Mouse (Mus musculus) intestine, embryonic 15.5 days (tissue): Measurements from ENCODE around the gene Etv5. TPM values are rescaled to one million over a fixed set of nuclear protein-coding genes. Genes with fewer than 3 reads are reported as not detected.
A peak's percentile ranks its signal among the peaks of the same experiment; 100 is the strongest.

Experiments used
- ATAC-seq: fragments of 200-750 bp; cut with Nextera tagmentation; 2 replicates; pipeline ENCODE4 v1.8.0; 2017; ENCODE audit warnings: moderate TSS enrichment, moderate library complexity
- H3K27ac ChIP-seq: fragments of 300-500 bp; sonication (generic); 2 replicates; pipeline ENCODE4 v1.5.1; 2015; ENCODE audit warnings: mild to moderate bottlenecking, inconsistent platforms
- H3K27me3 ChIP-seq: fragments of 300-500 bp; sonication (generic); replicated peaks from 2 replicates; pipeline ENCODE4 v1.6.1; 2015; ENCODE audit warnings: inconsistent platforms
- H3K36me3 ChIP-seq: fragments of 300-500 bp; sonication (generic); 2 replicates; pipeline ENCODE4 v1.6.1; 2015; ENCODE audit warnings: inconsistent platforms
- H3K4me1 ChIP-seq: fragments of 300-500 bp; sonication (generic); replicated peaks from 2 replicates; pipeline ENCODE4 v1.6.1; 2015; ENCODE audit warnings: inconsistent platforms
- H3K4me2 ChIP-seq: fragments of 300-500 bp; sonication (generic); replicated peaks from 2 replicates; pipeline ENCODE4 v1.6.1; 2015; ENCODE audit warnings: mild to moderate bottlenecking, inconsistent platforms
- H3K4me3 ChIP-seq: fragments of 300-500 bp; sonication (generic); replicated peaks from 2 replicates; pipeline ENCODE4 v1.5.1; 2015; ENCODE audit warnings: inconsistent platforms
- H3K9ac ChIP-seq: fragments of 300-500 bp; sonication (generic); 2 replicates; pipeline ENCODE4 v1.6.1; 2015; ENCODE audit warnings: inconsistent platforms
- H3K9me3 ChIP-seq: fragments of 300-500 bp; sonication (generic); 2 replicates; pipeline ENCODE4 v1.6.1; 2016; ENCODE audit warnings: inconsistent platforms
- WGBS: fragments of 180-500 bp; shearing (Covaris S2); methylation state at CpG from one replicate; pipeline ENCODE4 v1.1.7; 2015; 5-methylcytosine and 5-hydroxymethylcytosine counted together
- polyA plus RNA-seq: library from polyadenylated mRNA; unstranded; fragments of >200 nt; fragmentation: Nextera tagmentation; extraction: Ambion mirVana; gene quantifications from 2 replicates; pipeline ENCODE4 v1.2.1, GENCODE M21; 2015

Gene Etv5
- 11.2 and 11.4 TPM in 2 replicates for polyA plus RNA-seq

DNA sequence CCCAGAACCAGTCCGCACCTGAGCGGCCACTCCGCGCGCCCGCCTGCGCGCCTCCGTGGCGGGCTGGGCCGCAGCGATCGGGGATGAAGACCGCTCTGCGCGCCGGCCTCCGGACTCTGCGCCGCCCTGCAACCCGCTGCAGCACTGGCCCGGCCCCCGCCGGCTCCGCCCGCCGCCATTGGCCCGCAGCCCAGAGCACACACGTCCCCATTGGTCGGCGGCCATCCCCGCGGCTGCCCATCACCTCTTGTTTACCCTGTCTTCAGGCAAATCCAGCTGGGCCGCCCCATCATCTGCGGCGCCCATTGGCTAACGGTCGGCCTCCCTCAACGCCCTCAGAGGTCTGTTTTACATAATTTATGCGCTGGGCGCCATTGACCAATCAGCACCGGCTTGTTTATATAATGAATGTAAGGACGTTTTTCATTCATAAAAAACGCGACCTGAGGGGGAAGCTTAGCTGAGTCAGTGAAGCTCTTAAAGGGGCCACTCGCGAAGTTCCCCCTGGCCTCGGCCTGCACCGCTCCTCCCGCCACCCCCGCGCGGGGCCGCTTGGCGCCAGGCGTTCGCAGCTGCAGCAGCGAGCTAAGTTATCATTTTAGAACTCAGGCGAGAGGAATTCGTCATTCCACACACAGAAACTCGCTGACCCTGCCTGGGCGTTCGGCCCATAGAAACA is at the start of gene Etv5:
Gene Etv5 (minus strand): TSS at position 221 of the 679 bp plus-strand sequence.
- Histone ChIP-seq H3K4me1 (peaks cover 13% of the 10 kb centered on the region), H3K27me3 (no peaks in the 10 kb centered on the region), H3K4me2 (peak within 1 kb of the TSS; percentile 94), H3K36me3 (no peaks in the 10 kb centered on the region), H3K27ac (peak within 1 kb of the TSS; percentile 75), H3K4me3 (peak within 1 kb of the TSS; percentile 85), H3K9ac (peak within 1 kb of the TSS; percentile 68), H3K9me3 (no peaks in the 10 kb centered on the region)
- ATAC-seq, result peak; percentile 99
- under 1% methylated on average over 51 of the region's 63 CpGs for WGBS

DNA sequence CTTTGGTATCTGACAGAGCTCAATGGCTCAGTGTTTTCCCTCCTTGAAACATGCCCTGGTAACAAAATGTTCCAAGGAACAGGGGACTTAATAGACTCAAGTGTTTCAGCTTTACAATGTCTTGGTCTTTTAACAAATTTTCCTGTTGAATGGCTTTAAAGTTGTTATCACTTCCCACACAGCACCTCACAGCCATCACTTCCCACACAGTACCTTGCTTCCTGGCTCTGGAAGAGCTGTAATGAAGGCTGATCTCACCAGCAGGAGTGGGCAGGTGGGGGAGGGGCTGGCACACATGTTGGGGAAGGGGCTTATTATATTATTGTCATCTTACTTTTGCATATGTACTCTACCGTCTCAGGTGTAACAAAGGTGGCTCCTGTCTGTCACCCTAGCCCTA is 44.4 kb upstream of the Etv5 start:
- ATAC-seq, result no peak
- H3K36me3 ChIP-seq, result no peaks in the 10 kb centered on the region
- WGBS, result 77% methylated on average over 1 of the region's 1 CpGs
- H3K9ac ChIP-seq, result no peak overlapping the region
- H3K4me1 ChIP-seq, result no peaks in the 10 kb centered on the region
- H3K9me3 ChIP-seq, result no peaks in the 10 kb centered on the region
- H3K4me3 ChIP-seq, result no peak overlapping the region
- no peak overlapping the region for H3K4me2 ChIP-seq
- H3K27me3 ChIP-seq, result no peaks in the 10 kb centered on the region
- H3K27ac ChIP-seq, result no peak overlapping the region

GRCm38 (mm10) chr16:22479322-22479721 is 39.8 kb upstream of the Etv5 start:
- Histone ChIP-seq H3K9me3 (no peaks in the 10 kb centered on the region), H3K4me1 (no peaks in the 10 kb centered on the region), H3K9ac (no peak overlapping the region), H3K36me3 (no peaks in the 10 kb centered on the region), H3K27ac (no peak overlapping the region), H3K27me3 (no peaks in the 10 kb centered on the region), H3K4me2 (no peak overlapping the region), H3K4me3 (no peak overlapping the region)
- WGBS, result 92% methylated on average over 8 of the region's 8 CpGs
- no peak for ATAC-seq

- WGBS, result 73% methylated on average over 2 of the region's 2 CpGs
- ATAC-seq, result no peak
These were observed 32.2 kb upstream of the Etv5 start for GRCm38 (mm10) chr16:22471728-22472127.

DNA sequence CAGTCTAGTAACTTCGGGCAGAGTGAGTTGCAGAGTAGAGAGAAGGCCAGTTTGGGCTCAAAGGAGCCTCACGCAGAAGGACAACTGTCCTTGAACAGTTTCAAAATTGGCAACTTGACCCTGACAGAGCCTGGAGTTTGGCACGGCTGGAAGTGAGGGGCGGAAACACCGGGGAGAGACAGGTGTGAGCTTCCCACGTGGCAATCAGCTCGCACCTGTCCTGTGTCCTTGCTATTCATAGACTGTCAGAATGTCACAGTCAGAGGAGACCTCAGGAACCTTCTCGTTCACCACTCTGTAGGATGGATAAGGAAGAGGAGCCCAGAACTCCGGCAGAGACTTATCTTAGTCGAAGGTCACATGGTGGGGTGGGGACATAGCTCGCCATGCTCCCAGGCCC is 29.9 kb upstream of the Etv5 start:
- ATAC-seq, result peak; percentile 51
- no peak overlapping the region for H3K4me2 ChIP-seq
- H3K27ac ChIP-seq, result no peak overlapping the region
- H3K36me3 ChIP-seq, result no peaks in the 10 kb centered on the region
- H3K4me3 ChIP-seq, result no peak overlapping the region
- H3K4me1 ChIP-seq, result no peaks in the 10 kb centered on the region
- WGBS, result 75% methylated on average over 11 of the region's 11 CpGs
- no peaks in the 10 kb centered on the region for H3K9me3 ChIP-seq
- no peak overlapping the region for H3K9ac ChIP-seq
- H3K27me3 ChIP-seq, result no peaks in the 10 kb centered on the region

More at GRCm38 (mm10) chr16:22471728-22472127, 32.2 kb upstream of the Etv5 start:
- H3K4me2 ChIP-seq, result no peak overlapping the region
- no peaks in the 10 kb centered on the region for H3K36me3 ChIP-seq
- H3K27me3 ChIP-seq, result no peaks in the 10 kb centered on the region
- H3K4me1 ChIP-seq, result no peaks in the 10 kb centered on the region
- no peak overlapping the region for H3K4me3 ChIP-seq
- H3K9me3 ChIP-seq, result no peaks in the 10 kb centered on the region
- H3K9ac ChIP-seq, result no peak overlapping the region
- no peak overlapping the region for H3K27ac ChIP-seq

- H3K9me3 ChIP-seq, result no peaks in the 10 kb centered on the region
- H3K27ac ChIP-seq, result no peak overlapping the region
- ATAC-seq, result no peak
- no peaks in the 10 kb centered on the region for H3K4me1 ChIP-seq
- H3K27me3 ChIP-seq, result no peaks in the 10 kb centered on the region
- no peak overlapping the region for H3K4me2 ChIP-seq
- no peak overlapping the region for H3K4me3 ChIP-seq
- 86% methylated on average over 2 of the region's 2 CpGs for WGBS
- H3K9ac ChIP-seq, result no peak overlapping the region
- no peaks in the 10 kb centered on the region for H3K36me3 ChIP-seq
These were observed 27.6 kb upstream of the Etv5 start for GRCm38 (mm10) chr16:22467111-22467510.

- Histone ChIP-seq H3K27me3 (no peaks in the 10 kb centered on the region), H3K4me2 (no peak overlapping the region), H3K27ac (no peak overlapping the region), H3K36me3 (no peaks in the 10 kb centered on the region), H3K4me1 (no peaks in the 10 kb centered on the region), H3K9ac (no peak overlapping the region), H3K4me3 (no peak overlapping the region), H3K9me3 (no peaks in the 10 kb centered on the region)
- ATAC-seq, result no peak
- WGBS, result 71% methylated on average over 11 of the region's 11 CpGs
These were observed 26.9 kb upstream of the Etv5 start for GRCm38 (mm10) chr16:22466381-22466780.

GRCm38 (mm10) chr16:22462220-22462619 is 22.7 kb upstream of the Etv5 start:
- no peak overlapping the region for H3K4me2 ChIP-seq
- no peak overlapping the region for H3K9ac ChIP-seq
- no peak overlapping the region for H3K27ac ChIP-seq
- ATAC-seq, result no peak
- no peaks in the 10 kb centered on the region for H3K4me1 ChIP-seq
- no peaks in the 10 kb centered on the region for H3K27me3 ChIP-seq
- H3K9me3 ChIP-seq, result no peaks in the 10 kb centered on the region
- H3K4me3 ChIP-seq, result no peak overlapping the region
- H3K36me3 ChIP-seq, result no peaks in the 10 kb centered on the region
- 84% methylated on average over 3 of the region's 3 CpGs for WGBS

- no peak for ATAC-seq
- Histone ChIP-seq H3K9ac (no peak overlapping the region), H3K4me3 (no peak overlapping the region), H3K4me1 (0 out of 2 replicates have a peak, but pooled peaks cover 2% of the 10 kb centered on the region), H3K27me3 (no peaks in the 10 kb centered on the region), H3K27ac (no peak overlapping the region), H3K36me3 (no peaks in the 10 kb centered on the region), H3K9me3 (no peaks in the 10 kb centered on the region), H3K4me2 (no peak overlapping the region)
- WGBS, result 71% methylated on average over 6 of the region's 6 CpGs
These were observed 22.2 kb upstream of the Etv5 start for GRCm38 (mm10) chr16:22461728-22462127.

DNA sequence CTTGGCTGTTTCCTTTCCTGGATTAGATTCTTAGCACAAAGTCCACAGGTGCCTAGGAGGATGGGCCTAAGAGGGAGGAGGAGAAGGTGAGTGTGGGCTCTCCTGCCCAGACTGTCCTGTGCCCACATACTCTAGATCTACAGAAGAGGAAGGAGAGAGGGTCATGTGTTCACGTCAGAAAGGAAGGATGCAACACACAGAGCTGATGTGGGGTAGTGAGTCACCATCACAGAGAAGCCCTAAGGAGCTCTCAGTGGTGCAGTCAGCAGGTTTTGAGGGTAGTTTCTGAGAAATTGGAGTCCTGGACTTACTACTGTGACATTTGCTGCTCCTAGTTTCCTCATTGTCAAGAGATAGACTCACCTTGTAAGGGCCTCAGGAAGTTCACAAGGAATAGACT is 21.4 kb upstream of the Etv5 start:
- Histone ChIP-seq H3K4me1 (0 out of 2 replicates have a peak, but pooled peaks cover 2% of the 10 kb centered on the region), H3K4me2 (no peak overlapping the region), H3K27ac (no peak overlapping the region), H3K4me3 (no peak overlapping the region), H3K9me3 (no peaks in the 10 kb centered on the region), H3K27me3 (no peaks in the 10 kb centered on the region), H3K36me3 (no peaks in the 10 kb centered on the region), H3K9ac (no peak overlapping the region)
- WGBS, result 71% methylated on average over 1 of the region's 1 CpGs
- no peak for ATAC-seq

DNA sequence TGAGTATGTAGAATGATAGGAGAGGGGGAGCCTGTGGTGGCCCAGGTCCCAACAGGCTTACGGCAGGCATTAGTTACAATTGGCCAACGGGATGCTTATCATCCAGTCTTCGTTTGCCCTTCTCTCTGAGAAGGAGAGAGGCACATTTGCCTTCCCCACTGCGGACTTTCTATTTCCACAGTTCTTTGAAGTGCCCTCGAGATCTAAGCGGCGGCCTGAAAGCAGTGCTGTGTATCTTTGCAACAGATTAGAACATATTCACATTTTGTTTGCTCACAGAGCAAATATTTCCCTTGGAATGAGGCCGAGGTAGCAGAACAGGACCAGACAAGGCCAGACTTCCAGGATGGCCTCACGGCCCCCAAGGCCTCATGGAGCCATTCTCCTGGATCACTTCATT is 12.6 kb upstream of the Etv5 start:
- Histone ChIP-seq H3K27ac (no peak overlapping the region), H3K27me3 (no peaks in the 10 kb centered on the region)

GRCm38 (mm10) chr16:22448093-22448492 is 8.6 kb upstream of the Etv5 start:
- H3K4me3 ChIP-seq, result no peak overlapping the region
- no peak overlapping the region for H3K9ac ChIP-seq
- no peaks in the 10 kb centered on the region for H3K4me1 ChIP-seq
- no peaks in the 10 kb centered on the region for H3K9me3 ChIP-seq
- no peaks in the 10 kb centered on the region for H3K36me3 ChIP-seq
- H3K27ac ChIP-seq, result no peak overlapping the region
- no peak for ATAC-seq
- H3K4me2 ChIP-seq, result no peak overlapping the region
- H3K27me3 ChIP-seq, result no peaks in the 10 kb centered on the region
- WGBS, result 83% methylated on average over 6 of the region's 6 CpGs

More for the DNA sequence above, 12.6 kb upstream of the Etv5 start:
- Histone ChIP-seq H3K36me3 (no peaks in the 10 kb centered on the region), H3K9ac (no peak overlapping the region), H3K4me1 (0 out of 2 replicates have a peak, but pooled peaks cover 2% of the 10 kb centered on the region), H3K4me3 (no peak overlapping the region), H3K4me2 (no peak overlapping the region), H3K9me3 (no peaks in the 10 kb centered on the region)
- 57% methylated on average over 9 of the region's 9 CpGs for WGBS
- peak; percentile 12; the same call in 1 of the 2 replicates for ATAC-seq

- Histone ChIP-seq H3K27ac (no peak overlapping the region), H3K4me3 (no peak overlapping the region), H3K4me2 (no peak overlapping the region), H3K9me3 (no peaks in the 10 kb centered on the region), H3K9ac (no peak overlapping the region), H3K36me3 (no peaks in the 10 kb centered on the region), H3K27me3 (no peaks in the 10 kb centered on the region), H3K4me1 (peaks cover 10% of the 10 kb centered on the region)
- ATAC-seq, result no peak
- WGBS, result 54% methylated on average over 6 of the region's 6 CpGs
These were observed 5.3 kb upstream of the Etv5 start for GRCm38 (mm10) chr16:22444786-22445185.
